Mouse (Mus musculus): Measurements from ENCODE around the gene Fndc7.

DNA sequence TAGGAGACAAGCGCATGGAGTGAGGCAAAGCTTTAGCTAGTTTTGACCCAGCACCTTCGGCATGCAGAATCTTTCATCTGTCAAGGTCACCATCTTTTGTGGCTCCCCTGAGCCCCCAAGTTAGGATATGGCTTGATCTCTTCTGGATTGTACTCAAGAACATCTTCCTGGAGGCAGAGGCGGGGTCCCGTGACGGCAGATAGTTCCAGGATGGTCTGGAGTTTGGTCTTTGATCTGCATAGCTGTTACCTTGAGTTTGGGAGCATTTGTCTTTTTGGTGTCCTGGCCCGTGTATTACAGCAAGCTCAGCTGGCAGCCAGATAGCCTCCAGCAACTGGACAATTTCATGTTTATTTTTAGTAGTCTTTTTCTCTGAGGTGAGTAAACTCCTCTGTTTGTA is 45.8 kb downstream of the Fndc7 start:
- TF ChIP-seq CTCF (IDR thresholded peaks at IDR 0.05) (no peak), EP300 (IDR thresholded peaks at IDR 0.05) (no peak)

Measured in lung, postnatal 0 days (tissue).